Mouse (Mus musculus) myocyte (in vitro differentiated cells): ENCODE measurements around the gene Cdca8.

Source experiments
- MAX ChIP-seq: IDR thresholded peaks from one replicate; pipeline ENCODE4 v1.6.1; 2011; ENCODE audit warnings: low read depth, mild to moderate bottlenecking, control low read depth
- POLR2A ChIP-seq: IDR thresholded peaks from one replicate; pipeline ENCODE4 v1.6.1; 2011; ENCODE audit warnings: low read depth, mild to moderate bottlenecking, control low read depth, moderate library complexity; ENCODE audit not compliant: insufficient read length
- POLR2AphosphoS2 ChIP-seq: IDR thresholded peaks from one replicate; pipeline ENCODE4 v1.6.1; 2011; ENCODE audit warnings: low read depth, control low read depth; ENCODE audit not compliant: insufficient read length
- TCF12 ChIP-seq: IDR thresholded peaks from one replicate; pipeline ENCODE4 v1.6.1; 2011; ENCODE audit warnings: mild to moderate bottlenecking, control low read depth; ENCODE audit not compliant: poor library complexity, insufficient read depth, severe bottlenecking
- USF1 ChIP-seq: IDR thresholded peaks from one replicate; pipeline ENCODE4 v1.6.1; 2011; ENCODE audit warnings: low read depth, mild to moderate bottlenecking, control low read depth, moderate library complexity

GRCm38 (mm10) chr4:124983893-124984526, 44.9 kb upstream of the Cdca8 start:
- TF ChIP-seq POLR2A (no peak), MAX (no peak), TCF12 (no peak), USF1 (no peak), POLR2AphosphoS2 (no peak)
